Mouse (Mus musculus) cerebellum, adult 8-10 months (tissue): ENCODE measurements around the gene Sart1.
"Not testable (repeated sequence)": the region's sequence is repeated elsewhere in the genome, so short reads cannot be mapped to it uniquely, and the experiment has no call there.

ENCODE experiments used
- DNase-seq: peaks from one replicate; pipeline ENCODE4 v3.0.0; 2022

The Sart1 gene

GRCm38 (mm10) chr19:5413840-5414239 lies 25.3 kb upstream of the Sart1 start:
- DNase-seq = no peak

- no peak for DNase-seq
Measured at GRCm38 (mm10) chr19:5411961-5412360, 23.5 kb upstream of the Sart1 start.

GRCm38 (mm10) chr19:5410641-5411040 lies 22.1 kb upstream of the Sart1 start:
- DNase-seq = no peak

GRCm38 (mm10) chr19:5409068-5409467 lies 20.6 kb upstream of the Sart1 start:
- no peak for DNase-seq

GRCm38 (mm10) chr19:5408057-5409001 lies 19.8 kb upstream of the Sart1 start:
- no peak for DNase-seq

GRCm38 (mm10) chr19:5407133-5407532 lies 18.6 kb upstream of the Sart1 start:
- peak; percentile 74 for DNase-seq

- DNase-seq = peak; percentile 53
Measured at GRCm38 (mm10) chr19:5406531-5407126, 18.1 kb upstream of the Sart1 start.

- no peak for DNase-seq
Measured at GRCm38 (mm10) chr19:5405924-5406323, 17.4 kb upstream of the Sart1 start.

- no peak for DNase-seq
Measured at GRCm38 (mm10) chr19:5402293-5402692, 13.8 kb upstream of the Sart1 start, which contains the start of gene Tsga10ip. Tsga10ip (minus strand) TSS chr19:5402526.

GRCm38 (mm10) chr19:5401073-5401472 lies 12.6 kb upstream of the Sart1 start:
- DNase-seq = not testable (repeated sequence)

GRCm38 (mm10) chr19:5395371-5395770 lies 6.9 kb upstream of the Sart1 start:
- DNase-seq = no peak

GRCm38 (mm10) chr19:5394168-5394567 lies 5.7 kb upstream of the Sart1 start:
- peak; percentile 52 for DNase-seq

- peak; percentile 69 for DNase-seq
Measured at GRCm38 (mm10) chr19:5392892-5393291, 4.4 kb upstream of the Sart1 start.

GRCm38 (mm10) chr19:5390416-5390815 lies 1.9 kb upstream of the Sart1 start:
- no peak for DNase-seq

GRCm38 (mm10) chr19:5389647-5390046 lies 1.1 kb upstream of the Sart1 start:
- DNase-seq = no peak

- DNase-seq = no peak
Measured at GRCm38 (mm10) chr19:5388011-5388441, 477 bp downstream of the Sart1 start.

GRCm38 (mm10) chr19:5384715-5385114 lies 3.8 kb downstream of the Sart1 start:
- DNase-seq = no peak

- DNase-seq = no peak
Measured at GRCm38 (mm10) chr19:5383326-5383725, 5.2 kb downstream of the Sart1 start.

- DNase-seq = no peak
Measured at GRCm38 (mm10) chr19:5377446-5377845, 11.1 kb downstream of the Sart1 start.

- DNase-seq = no peak
Measured at GRCm38 (mm10) chr19:5374748-5375147, 13.8 kb downstream of the Sart1 start.

- DNase-seq = no peak
Measured at GRCm38 (mm10) chr19:5374177-5374576, 14.3 kb downstream of the Sart1 start.

GRCm38 (mm10) chr19:5372724-5373123 lies 15.8 kb downstream of the Sart1 start:
- no peak for DNase-seq

GRCm38 (mm10) chr19:5370932-5371331 lies 17.6 kb downstream of the Sart1 start:
- no peak for DNase-seq

- no peak for DNase-seq
Measured at GRCm38 (mm10) chr19:5367455-5367854, 21.0 kb downstream of the Sart1 start.
